Mouse (Mus musculus) stomach, postnatal 0 days (tissue): ENCODE measurements around the gene Bmyc. TPM values are rescaled to one million over a fixed set of nuclear protein-coding genes. Genes with fewer than 3 reads are reported as not detected.
"Not testable (repeated sequence)": the region's sequence is repeated elsewhere in the genome, so short reads cannot be mapped to it uniquely, and the experiment has no call there.

Experiments
- ATAC-seq: fragments of 200-750 bp; cut with Nextera tagmentation; 2 replicates; pipeline ENCODE4 v1.8.0; 2017; ENCODE audit not compliant: low FRiP score, low TSS enrichment
- DNase-seq: peaks from one replicate; pipeline ENCODE4 v3.0.0-alpha.2; 2016; ENCODE audit warnings: low spot score
- H3K27ac ChIP-seq: fragments of 300-500 bp; sonication (generic); replicated peaks from 2 replicates; pipeline ENCODE4 v1.5.1; 2014; ENCODE audit warnings: mild to moderate bottlenecking, control low read depth
- H3K27me3 ChIP-seq: fragments of 300-500 bp; sonication (generic); 2 replicates; pipeline ENCODE4 v1.6.1; 2014; ENCODE audit warnings: low read length; ENCODE audit not compliant: control insufficient read depth, insufficient read depth
- H3K36me3 ChIP-seq: fragments of 300-500 bp; sonication (generic); 2 replicates; pipeline ENCODE4 v1.6.1; 2014; ENCODE audit warnings: low read length, mixed read lengths; ENCODE audit not compliant: control insufficient read depth, insufficient read depth
- H3K4me1 ChIP-seq: fragments of 300-500 bp; sonication (generic); replicated peaks from 2 replicates; pipeline ENCODE4 v1.6.1; 2014; ENCODE audit warnings: antibody characterized with exemption; ENCODE audit not compliant: control insufficient read depth, insufficient read depth
- H3K4me2 ChIP-seq: fragments of 300-500 bp; sonication (generic); replicated peaks from 2 replicates; pipeline ENCODE4 v1.6.1; 2014; ENCODE audit warnings: low read depth, mild to moderate bottlenecking, control low read depth, moderate library complexity
- H3K4me3 ChIP-seq: fragments of 300-500 bp; sonication (generic); 2 replicates; pipeline ENCODE4 v1.5.1; 2014; ENCODE audit warnings: low read depth, low read length, control low read depth
- H3K9ac ChIP-seq: fragments of 300-500 bp; sonication (generic); 2 replicates; pipeline ENCODE4 v1.6.1; 2014; ENCODE audit warnings: mild to moderate bottlenecking, low read length, control low read depth, mixed read lengths
- H3K9me3 ChIP-seq: fragments of 300-500 bp; sonication (generic); 2 replicates; pipeline ENCODE4 v1.6.1; 2016; ENCODE audit warnings: low read length; ENCODE audit not compliant: control insufficient read depth
- CTCF ChIP-seq: IDR thresholded peaks from 2 replicates; pipeline ENCODE4 v1.5.1; 2016; ENCODE audit warnings: antibody characterized with exemption, low read depth, mild to moderate bottlenecking, moderate library complexity
- EP300 ChIP-seq: optimal IDR thresholded peaks from 2 replicates; pipeline ENCODE3; 2016; ENCODE audit warnings: antibody characterized with exemption
- WGBS: fragments of 180-500 bp; shearing (Covaris S2); extraction: QIAGEN DNeasy Blood & Tissue Kit; methylation state at CpG from one replicate; pipeline ENCODE4 v1.1.7; 2014; 5-methylcytosine and 5-hydroxymethylcytosine counted together
- polyA plus RNA-seq: library from polyadenylated mRNA; unstranded; fragments of >200 nt; fragmentation: Nextera tagmentation; extraction: Ambion mirVana; gene quantifications from 2 replicates; pipeline ENCODE4 v1.2.1, GENCODE M21; 2015

Gene Bmyc
- polyA plus RNA-seq, 1 experiment from 2014 or later, result 55.6 TPM

DNA sequence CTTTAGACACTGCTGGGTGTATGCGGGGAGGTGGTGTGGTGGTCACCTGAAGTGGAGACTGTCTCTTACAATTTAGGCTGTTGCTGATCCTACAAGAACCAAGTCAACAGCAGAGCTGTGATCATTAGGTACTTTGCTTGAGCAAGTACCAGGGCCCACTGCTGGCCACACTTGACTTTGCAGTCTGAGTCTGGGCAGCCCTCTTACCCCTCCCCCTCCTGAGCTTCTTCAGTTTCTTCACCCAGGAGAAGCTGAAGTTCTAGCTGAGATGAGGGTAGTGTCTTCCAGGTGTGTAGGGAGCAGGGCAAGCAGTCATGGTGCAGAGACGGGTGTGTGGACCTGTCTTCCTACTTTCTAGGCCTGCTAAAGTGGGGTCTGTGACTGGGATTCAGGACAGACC lies 1.6 kb downstream of the Bmyc start:
- peak; percentile 50 for DNase-seq
- Histone ChIP-seq H3K4me3 (no peak overlapping the region), H3K9ac (no peak overlapping the region), H3K27ac (no peak overlapping the region), H3K4me1 (no peaks in the 10 kb centered on the region), H3K36me3 (no peaks in the 10 kb centered on the region), H3K9me3 (no peaks in the 10 kb centered on the region), H3K27me3 (no peaks in the 10 kb centered on the region), H3K4me2 (no peak overlapping the region)
- ATAC-seq, result no peak
- TF ChIP-seq EP300, result no peak
- TF ChIP-seq CTCF, result peak; percentile 52
- WGBS, result 84% methylated on average over 2 of the region's 2 CpGs

DNA sequence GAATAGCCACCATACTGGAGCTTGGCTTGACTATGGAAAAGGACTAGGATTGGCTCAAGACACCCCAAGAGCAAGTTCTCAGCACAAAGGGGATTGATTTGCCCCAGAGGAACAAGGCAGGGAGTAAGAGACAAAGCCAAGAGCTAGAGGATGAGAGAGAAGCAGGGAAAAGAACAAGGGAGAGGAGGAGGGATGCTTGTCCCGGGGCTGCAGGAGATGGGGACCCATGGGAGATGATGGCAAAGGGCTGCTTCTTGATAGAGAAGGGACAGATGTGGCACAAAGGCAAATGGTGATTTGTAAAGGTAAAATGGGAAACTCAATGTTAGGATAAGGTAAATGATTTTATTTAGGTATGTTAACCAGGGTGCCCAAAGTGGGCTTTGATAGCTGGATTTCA lies 2.5 kb downstream of the Bmyc start:
- not testable (repeated sequence) for H3K27ac ChIP-seq, H3K4me1 ChIP-seq, H3K9ac ChIP-seq, H3K9me3 ChIP-seq, H3K36me3 ChIP-seq, DNase-seq, H3K4me2 ChIP-seq, H3K4me3 ChIP-seq, ATAC-seq, H3K27me3 ChIP-seq
- 94% methylated on average over 1 of the region's 1 CpGs for WGBS

DNA sequence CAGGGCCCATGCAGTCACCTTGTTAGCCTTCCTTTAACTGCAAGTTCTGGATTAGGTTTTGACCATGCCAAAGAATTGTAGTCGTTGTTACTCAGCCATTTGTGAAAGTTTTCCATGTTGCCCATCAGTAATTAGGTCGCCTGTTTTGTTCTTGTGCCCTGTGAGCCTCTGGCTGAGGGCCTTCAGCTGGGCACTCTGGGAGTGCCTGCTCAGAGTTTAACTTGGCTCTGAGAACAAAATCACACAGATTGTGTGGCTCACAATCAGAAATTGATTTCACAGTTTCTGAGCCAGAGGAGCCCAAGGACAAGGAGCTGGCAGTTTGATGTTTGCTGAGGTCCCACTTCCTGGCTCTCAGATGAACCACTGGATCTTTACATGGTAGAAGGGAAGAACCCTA lies 3.3 kb downstream of the Bmyc start:
- not testable (repeated sequence) for H3K27ac ChIP-seq, DNase-seq, H3K36me3 ChIP-seq, H3K27me3 ChIP-seq, H3K4me1 ChIP-seq, H3K9ac ChIP-seq, H3K9me3 ChIP-seq, H3K4me3 ChIP-seq, ATAC-seq, H3K4me2 ChIP-seq
- WGBS, result 74% methylated on average over 2 of the region's 2 CpGs

DNA sequence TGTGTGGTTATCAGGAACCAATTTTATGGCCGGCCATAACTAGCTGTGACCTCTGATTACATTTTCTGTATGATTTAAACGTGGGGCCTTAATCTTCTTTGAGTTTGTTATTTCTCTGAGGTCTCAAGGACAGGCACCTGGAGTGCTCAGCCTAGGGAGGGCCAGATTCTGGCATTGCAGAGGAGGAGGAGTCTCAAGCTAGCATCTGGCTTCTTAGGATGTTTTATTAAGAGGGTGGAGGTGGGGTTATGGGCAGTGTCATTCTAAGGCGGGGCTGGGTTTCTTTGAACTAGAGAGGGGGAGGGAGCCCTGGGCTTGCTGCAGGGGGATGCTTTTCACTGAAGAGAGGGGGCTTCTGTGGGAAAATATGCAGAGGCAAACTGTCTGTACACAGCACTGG lies 5.1 kb downstream of the Bmyc start:
- not testable (repeated sequence) for H3K4me1 ChIP-seq, ATAC-seq, H3K9me3 ChIP-seq, DNase-seq, H3K4me2 ChIP-seq, H3K4me3 ChIP-seq, H3K27me3 ChIP-seq, H3K27ac ChIP-seq, H3K36me3 ChIP-seq, H3K9ac ChIP-seq
- 17% methylated on average over 3 of the region's 3 CpGs for whole genome bisulfite sequencing

DNA sequence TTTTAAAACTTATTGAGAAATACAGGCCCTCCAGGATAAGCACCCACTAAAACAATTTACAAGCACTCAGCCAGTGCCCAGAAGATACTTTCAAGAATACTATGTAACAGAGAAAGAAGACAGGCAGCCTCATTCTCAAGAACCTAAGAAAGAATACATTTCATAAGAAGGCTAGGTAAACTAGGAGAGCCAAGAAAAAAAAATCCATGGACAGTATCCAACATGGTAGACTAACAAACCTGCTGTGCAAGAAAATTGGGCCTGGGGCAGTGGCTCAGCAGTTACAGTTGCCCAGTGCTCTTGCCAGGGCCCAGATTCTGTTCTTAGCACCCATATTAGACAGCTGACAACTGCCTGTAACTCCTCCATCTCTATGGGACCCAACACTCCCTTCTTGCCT lies 10.7 kb downstream of the Bmyc start:
- H3K27ac ChIP-seq, result no peak overlapping the region
- H3K36me3 ChIP-seq, result no peaks in the 10 kb centered on the region
- TF ChIP-seq EP300, result no peak
- TF ChIP-seq CTCF, result no peak
- no peak overlapping the region for H3K4me2 ChIP-seq
- ATAC-seq (no peak), DNase-seq (no peak)
- H3K4me3 ChIP-seq, result no peak overlapping the region
- no peak overlapping the region for H3K9ac ChIP-seq
- no peaks in the 10 kb centered on the region for H3K4me1 ChIP-seq
- no peaks in the 10 kb centered on the region for H3K9me3 ChIP-seq
- no peaks in the 10 kb centered on the region for H3K27me3 ChIP-seq

DNA sequence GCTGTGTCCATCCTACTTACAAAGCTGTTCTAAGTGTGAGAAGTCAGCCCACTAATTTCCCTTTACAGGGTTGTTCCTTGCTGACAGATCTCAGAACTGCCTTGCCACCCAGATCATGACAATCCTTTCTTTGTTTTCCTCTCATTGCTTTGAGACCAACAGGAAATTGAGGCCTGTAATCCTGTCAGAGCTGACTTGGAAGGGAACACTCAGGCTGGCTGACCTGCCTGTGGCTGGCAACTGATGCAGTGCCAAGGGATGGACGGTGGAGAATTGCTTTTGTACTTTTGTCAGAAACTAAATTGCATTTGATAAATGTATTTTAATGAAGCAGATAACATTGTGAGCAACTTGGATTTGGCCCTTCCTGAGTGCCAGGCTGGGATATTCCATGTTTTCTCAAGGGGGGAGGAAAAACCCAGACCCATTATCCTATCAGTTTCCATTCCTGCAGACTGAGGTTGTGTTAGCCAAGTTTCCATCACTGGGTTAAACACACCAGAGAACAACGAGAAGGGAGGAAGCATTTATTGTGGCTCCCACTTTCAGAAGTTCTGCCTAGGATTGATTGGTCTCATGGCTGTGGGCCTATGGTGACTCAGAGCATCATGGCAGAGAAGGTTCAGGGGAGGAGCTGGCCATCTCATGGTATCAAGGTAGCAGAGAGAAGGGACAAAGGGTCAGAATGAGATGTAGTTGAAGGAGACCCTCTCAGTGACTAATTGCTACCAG lies 26.8 kb downstream of the Bmyc start:
- ATAC-seq (no peak), DNase-seq (no peak)
- Histone ChIP-seq H3K4me3 (no peak overlapping the region), H3K36me3 (no peaks in the 10 kb centered on the region), H3K27me3 (no peaks in the 10 kb centered on the region), H3K4me1 (no peaks in the 10 kb centered on the region), H3K9me3 (no peaks in the 10 kb centered on the region; the same call in 1 of the 2 replicates), H3K27ac (no peak overlapping the region), H3K9ac (no peak overlapping the region), H3K4me2 (no peak overlapping the region)
- 37% methylated on average over 2 of the region's 2 CpGs for WGBS
- TF ChIP-seq EP300 (no peak), CTCF (no peak)

DNA sequence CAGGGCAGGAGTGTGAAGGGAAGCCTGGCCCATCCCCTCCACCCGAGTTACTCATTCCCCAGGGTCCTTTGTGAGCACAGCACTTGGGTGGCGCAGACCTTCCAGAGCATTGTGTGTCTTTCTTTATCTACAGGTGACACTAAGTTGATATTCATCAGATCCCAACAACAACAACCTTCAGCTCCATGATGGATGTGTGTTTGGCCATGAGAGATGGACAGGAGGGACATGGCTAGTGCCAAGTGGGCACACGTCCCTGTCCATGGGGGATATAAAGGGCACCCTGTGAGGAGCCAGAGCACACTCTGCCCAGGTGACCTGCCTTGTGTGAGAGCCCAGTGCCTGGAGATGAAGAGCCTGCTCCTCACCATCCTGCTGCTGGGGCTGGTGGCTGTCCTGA lies 30.2 kb downstream of the Bmyc start, which contains the start of gene Obp2b:
Obp2b (plus strand) TSS at position 301 of the 400 bp plus-strand sequence.
- 48% methylated on average over 3 of the region's 3 CpGs for WGBS
- not testable (repeated sequence) for ATAC-seq, H3K4me1 ChIP-seq

More for the DNA sequence above, 30.2 kb downstream of the Bmyc start, which contains the start of gene Obp2b:
- H3K36me3 ChIP-seq, H3K27ac ChIP-seq, H3K4me3 ChIP-seq, DNase-seq, H3K9ac ChIP-seq, H3K4me2 ChIP-seq, H3K27me3 ChIP-seq, H3K9me3 ChIP-seq: not testable (repeated sequence)
